Mouse (Mus musculus) neural tube, embryonic 14.5 days (tissue): ENCODE measurements around the gene Fut2. TPM values are rescaled to one million over a fixed set of nuclear protein-coding genes. Genes with fewer than 3 reads are reported as not detected.

ENCODE experiments used
- ATAC-seq: fragments of 200-750 bp; cut with Nextera tagmentation; 2 replicates; pipeline ENCODE4 v1.8.0; 2017; ENCODE audit warnings: low read depth, mild to moderate bottlenecking, moderate TSS enrichment, moderate library complexity
- H3K27ac ChIP-seq: fragments of 300-500 bp; sonication (generic); 2 replicates; pipeline ENCODE4 v1.5.1; 2014; ENCODE audit warnings: low read depth, mild to moderate bottlenecking, control low read depth, low read length, moderate library complexity, mixed read lengths
- H3K27me3 ChIP-seq: fragments of 300-500 bp; sonication (generic); 2 replicates; pipeline ENCODE4 v1.6.1; 2014; ENCODE audit warnings: low read length; ENCODE audit not compliant: control insufficient read depth, insufficient read depth
- H3K36me3 ChIP-seq: fragments of 300-500 bp; sonication (generic); 2 replicates; pipeline ENCODE4 v1.6.1; 2014; ENCODE audit warnings: low read length, mixed read lengths; ENCODE audit not compliant: control insufficient read depth, insufficient read depth
- H3K4me1 ChIP-seq: fragments of 300-500 bp; sonication (generic); 2 replicates; pipeline ENCODE4 v1.6.1; 2014; ENCODE audit warnings: low read length; ENCODE audit not compliant: control insufficient read depth, insufficient read depth
- H3K4me2 ChIP-seq: fragments of 300-500 bp; sonication (generic); 2 replicates; pipeline ENCODE4 v1.6.1; 2014; ENCODE audit warnings: mild to moderate bottlenecking, low read depth, low read length, control low read depth
- H3K4me3 ChIP-seq: fragments of 300-500 bp; sonication (generic); 2 replicates; pipeline ENCODE4 v1.5.1; 2014; ENCODE audit warnings: low read depth, low read length, control low read depth, mixed read lengths
- H3K9ac ChIP-seq: fragments of 300-500 bp; sonication (generic); replicated peaks from 2 replicates; pipeline ENCODE4 v1.6.1; 2014; ENCODE audit warnings: low read depth, mild to moderate bottlenecking, control low read depth, low read length, mixed read lengths
- H3K9me3 ChIP-seq: fragments of 300-500 bp; sonication (generic); 2 replicates; pipeline ENCODE4 v1.6.1; 2016; ENCODE audit warnings: low read length; ENCODE audit not compliant: control insufficient read depth
- WGBS: fragments of 180-500 bp; shearing (Covaris S2); extraction: QIAGEN DNeasy Blood & Tissue Kit; methylation state at CpG from one replicate; pipeline ENCODE4 v1.1.7; 2014; 5-methylcytosine and 5-hydroxymethylcytosine counted together
- polyA plus RNA-seq: library from polyadenylated mRNA; unstranded; fragments of >200 nt; fragmentation: Nextera tagmentation; extraction: Ambion mirVana; gene quantifications from 2 replicates; pipeline ENCODE4 v1.2.1, GENCODE M21; 2014

The Fut2 gene
- polyA plus RNA-seq, result 0.15 and 0.51 TPM in 2 replicates

- Histone ChIP-seq H3K4me2 (no peak within 1 kb of the TSS), H3K9me3 (no peaks in the 10 kb centered on the region), H3K4me3 (no peak within 1 kb of the TSS), H3K36me3 (no peaks in the 10 kb centered on the region), H3K27me3 (no peaks in the 10 kb centered on the region), H3K27ac (no peak within 1 kb of the TSS), H3K9ac (no peak within 1 kb of the TSS), H3K4me1 (no peaks in the 10 kb centered on the region)
- 86% methylated on average over 7 of the region's 7 CpGs for WGBS
- ATAC-seq, result no peak
These were observed at the start of gene Fut2 for GRCm38 (mm10) chr7:45666161-45666560. Gene Fut2, minus strand, starts transcription at chr7:45666394.

GRCm38 (mm10) chr7:45715090-45715708 lies 49.0 kb upstream of the Fut2 start, which contains the start of gene Rpl18:
Gene Rpl18, plus strand, starts transcription at chr7:45715457.
- ATAC-seq, result peak; percentile 92
- H3K9ac ChIP-seq, result peak within 1 kb of the TSS; percentile 69
- WGBS, result 7% methylated on average over 34 of the region's 34 CpGs
- peaks cover 36% of the 10 kb centered on the region for H3K4me1 ChIP-seq
- peak within 1 kb of the TSS; percentile 62 for H3K4me3 ChIP-seq
- peaks cover 36% of the 10 kb centered on the region for H3K36me3 ChIP-seq
- no peaks in the 10 kb centered on the region; the same call in 1 of the 2 replicates for H3K27me3 ChIP-seq
- H3K9me3 ChIP-seq, result no peaks in the 10 kb centered on the region
- peak within 1 kb of the TSS; percentile 62 for H3K27ac ChIP-seq
- H3K4me2 ChIP-seq, result peak within 1 kb of the TSS; percentile 92

- peak; percentile 33 for ATAC-seq
- Histone ChIP-seq H3K9ac (peak overlapping the region; percentile 69), H3K4me1 (peaks cover 38% of the 10 kb centered on the region), H3K36me3 (peaks cover 32% of the 10 kb centered on the region), H3K4me2 (peak overlapping the region; percentile 92), H3K9me3 (no peaks in the 10 kb centered on the region), H3K4me3 (peak overlapping the region; percentile 62), H3K27ac (peak overlapping the region; percentile 55; the same call in 1 of the 2 replicates), H3K27me3 (no peaks in the 10 kb centered on the region; the same call in 1 of the 2 replicates)
- 11% methylated on average over 14 of the region's 14 CpGs for WGBS
These were observed 48.5 kb upstream of the Fut2 start for GRCm38 (mm10) chr7:45714630-45715089.

- Histone ChIP-seq H3K4me1 (peaks cover 39% of the 10 kb centered on the region), H3K4me3 (peak overlapping the region; percentile 62; the same call in 1 of the 2 replicates)
- no peak for ATAC-seq
These were observed 47.8 kb upstream of the Fut2 start for GRCm38 (mm10) chr7:45713881-45714520.

GRCm38 (mm10) chr7:45713396-45713795 lies 47.2 kb upstream of the Fut2 start:
- Histone ChIP-seq H3K36me3 (peaks cover 31% of the 10 kb centered on the region), H3K4me2 (no peak overlapping the region), H3K27ac (no peak overlapping the region), H3K9ac (no peak overlapping the region), H3K4me1 (peaks cover 40% of the 10 kb centered on the region), H3K9me3 (no peaks in the 10 kb centered on the region), H3K27me3 (no peaks in the 10 kb centered on the region; the same call in 1 of the 2 replicates), H3K4me3 (no peak overlapping the region)
- WGBS, result 89% methylated on average over 16 of the region's 16 CpGs
- ATAC-seq, result no peak

More at GRCm38 (mm10) chr7:45713881-45714520, 47.8 kb upstream of the Fut2 start:
- Histone ChIP-seq H3K9ac (no peak overlapping the region; the same call in 1 of the 2 replicates), H3K36me3 (peaks cover 31% of the 10 kb centered on the region), H3K4me2 (peak overlapping the region; percentile 92), H3K27ac (no peak overlapping the region), H3K9me3 (no peaks in the 10 kb centered on the region), H3K27me3 (no peaks in the 10 kb centered on the region; the same call in 1 of the 2 replicates)
- 85% methylated on average over 6 of the region's 6 CpGs for WGBS

GRCm38 (mm10) chr7:45712022-45712757 lies 46.0 kb upstream of the Fut2 start:
- H3K36me3 ChIP-seq, result peaks cover 31% of the 10 kb centered on the region
- no peaks in the 10 kb centered on the region; the same call in 1 of the 2 replicates for H3K27me3 ChIP-seq
- no peak for ATAC-seq
- H3K4me3 ChIP-seq, result no peak overlapping the region
- H3K27ac ChIP-seq, result no peak overlapping the region
- 89% methylated on average over 21 of the region's 21 CpGs for WGBS
- H3K4me2 ChIP-seq, result no peak overlapping the region
- peaks cover 45% of the 10 kb centered on the region for H3K4me1 ChIP-seq
- H3K9me3 ChIP-seq, result no peaks in the 10 kb centered on the region
- no peak overlapping the region for H3K9ac ChIP-seq

- peaks cover 31% of the 10 kb centered on the region for H3K36me3 ChIP-seq
- H3K27ac ChIP-seq, result no peak overlapping the region
- no peak overlapping the region for H3K4me2 ChIP-seq
- no peaks in the 10 kb centered on the region for H3K9me3 ChIP-seq
- H3K4me1 ChIP-seq, result peaks cover 40% of the 10 kb centered on the region
- no peak overlapping the region for H3K9ac ChIP-seq
- WGBS, result 91% methylated on average over 24 of the region's 24 CpGs
- ATAC-seq, result no peak
- no peak overlapping the region for H3K4me3 ChIP-seq
- no peaks in the 10 kb centered on the region; the same call in 1 of the 2 replicates for H3K27me3 ChIP-seq
These were observed 45.3 kb upstream of the Fut2 start for GRCm38 (mm10) chr7:45711316-45712021.

- Histone ChIP-seq H3K9me3 (no peaks in the 10 kb centered on the region), H3K4me1 (peaks cover 40% of the 10 kb centered on the region), H3K4me3 (no peak overlapping the region), H3K4me2 (no peak overlapping the region), H3K27me3 (no peaks in the 10 kb centered on the region; the same call in 1 of the 2 replicates), H3K36me3 (peaks cover 31% of the 10 kb centered on the region), H3K27ac (no peak overlapping the region), H3K9ac (no peak overlapping the region)
- no peak for ATAC-seq
- WGBS, result 95% methylated on average over 20 of the region's 20 CpGs
These were observed 44.4 kb upstream of the Fut2 start for GRCm38 (mm10) chr7:45710477-45711191.
